Mouse (Mus musculus) testis, adult 2 months (tissue): ENCODE data around the gene Ggn. TPM values are rescaled to one million over a fixed set of nuclear protein-coding genes. Genes with fewer than 3 reads are reported as not detected.

Experiments used
- H3K27ac ChIP-seq: fragments of 200-500 bp; 2 replicates; pipeline ENCODE4 v1.5.1; 2012; ENCODE audit warnings: low read depth, low read length; ENCODE audit not compliant: control insufficient read depth, insufficient read depth
- H3K27me3 ChIP-seq: fragments of 200-500 bp; 2 replicates; pipeline ENCODE4 v1.6.1; 2012; ENCODE audit warnings: mild to moderate bottlenecking, low read length, moderate library complexity; ENCODE audit not compliant: control insufficient read depth, insufficient read depth
- H3K36me3 ChIP-seq: fragments of 200-500 bp; 2 replicates; pipeline ENCODE4 v1.6.1; 2012; ENCODE audit warnings: mild to moderate bottlenecking, low read length; ENCODE audit not compliant: control insufficient read depth, insufficient read depth
- H3K4me1 ChIP-seq: fragments of 200-500 bp; 2 replicates; pipeline ENCODE4 v1.6.1; 2012; ENCODE audit warnings: low read length; ENCODE audit not compliant: control insufficient read depth, insufficient read depth
- H3K4me3 ChIP-seq: fragments of 200-500 bp; 2 replicates; pipeline ENCODE4 v1.5.1; 2012; ENCODE audit warnings: low read depth, mild to moderate bottlenecking, low read length, moderate library complexity, mixed read lengths; ENCODE audit not compliant: control insufficient read depth
- CTCF ChIP-seq: fragments of 200-500 bp; IDR thresholded peaks from 2 replicates; pipeline ENCODE4 v1.5.1; 2012; ENCODE audit warnings: low read depth, mild to moderate bottlenecking, inconsistent platforms, low read length, moderate library complexity; ENCODE audit not compliant: control insufficient read depth, insufficient read depth, insufficient replicate concordance
- POLR2A ChIP-seq: fragments of 200-500 bp; IDR thresholded peaks from 2 replicates; pipeline ENCODE4 v1.6.1; 2012; ENCODE audit warnings: low read depth, mild to moderate bottlenecking, inconsistent platforms, low read length, moderate library complexity; ENCODE audit not compliant: control insufficient read depth
- polyA plus RNA-seq: library from polyadenylated mRNA; depleted of rRNA; stranded (reverse); fragments of >200 nt; gene quantifications from 2 replicates; pipeline ENCODE4 v1.2.3, GENCODE M21; 2012

The Ggn gene
- polyA plus RNA-seq, 1 experiment, result 506 TPM

DNA sequence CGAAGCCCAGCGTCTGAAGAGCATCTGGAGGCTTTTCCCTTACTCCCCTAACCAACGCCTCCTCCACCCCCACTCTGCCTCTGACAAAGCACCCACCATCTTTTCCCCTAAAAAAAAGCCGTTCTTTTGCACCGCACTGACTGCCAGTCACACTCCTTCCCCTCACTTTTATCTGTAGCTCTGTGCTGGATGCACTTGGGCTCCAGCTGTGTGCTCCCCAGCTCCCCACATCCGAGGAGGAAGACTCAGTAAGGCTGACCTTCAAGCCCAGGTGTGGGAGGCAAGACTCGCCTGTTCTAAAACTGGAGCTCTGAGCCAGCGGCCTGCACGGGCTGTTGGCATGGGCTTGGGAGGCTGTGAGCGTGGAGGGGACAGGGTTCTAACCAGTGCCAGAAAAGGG is 18.5 kb upstream of the Ggn start:
- peaks cover 12% of the 10 kb centered on the region for H3K4me1 ChIP-seq
- TF ChIP-seq CTCF (no peak), POLR2A (no peak)
- no peaks in the 10 kb centered on the region for H3K27me3 ChIP-seq
- H3K36me3 ChIP-seq, result peaks cover 1% of the 10 kb centered on the region; the same call in 1 of the 2 replicates
- no peak overlapping the region for H3K4me3 ChIP-seq
- H3K27ac ChIP-seq, result no peak overlapping the region

DNA sequence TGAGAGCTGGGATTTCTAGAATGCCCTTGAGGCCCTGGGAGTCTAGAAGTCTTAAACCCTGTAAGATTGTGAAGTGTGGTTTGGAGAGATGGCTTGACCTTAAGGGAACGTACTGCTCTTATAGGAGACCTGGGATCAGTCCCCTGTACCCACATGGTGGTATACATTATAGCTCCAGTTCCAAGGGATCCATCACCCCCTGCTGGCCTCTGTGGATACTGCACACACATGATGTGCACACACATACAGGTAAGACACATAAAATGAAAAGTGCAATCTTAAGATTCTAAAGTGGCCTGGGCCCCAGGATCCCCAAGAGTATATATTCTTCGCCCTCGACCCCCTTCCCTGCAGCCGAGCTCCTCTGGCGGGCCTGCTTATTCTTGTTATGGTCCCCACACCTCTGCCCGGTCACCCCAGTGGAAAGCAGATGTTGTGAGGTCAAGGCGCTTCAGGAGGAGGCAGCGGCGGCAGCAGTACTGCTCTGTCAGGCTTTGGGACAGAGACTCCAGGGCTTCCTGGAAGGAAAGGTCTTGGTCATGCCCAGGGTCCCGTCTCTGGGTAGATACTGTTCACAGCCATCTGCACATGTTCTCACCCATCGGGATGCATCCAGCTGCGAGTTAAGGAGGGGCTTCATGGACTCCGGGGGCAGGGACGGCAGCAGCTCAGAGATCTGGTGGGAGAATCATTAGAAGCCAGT is 15.8 kb upstream of the Ggn start:
- peaks cover 1% of the 10 kb centered on the region; the same call in 1 of the 2 replicates for H3K36me3 ChIP-seq
- peak overlapping the region; percentile 39 for H3K4me3 ChIP-seq
- no peaks in the 10 kb centered on the region for H3K27me3 ChIP-seq
- H3K27ac ChIP-seq, result no peak overlapping the region
- peaks cover 16% of the 10 kb centered on the region for H3K4me1 ChIP-seq
- TF ChIP-seq POLR2A (no peak), CTCF (no peak)

DNA sequence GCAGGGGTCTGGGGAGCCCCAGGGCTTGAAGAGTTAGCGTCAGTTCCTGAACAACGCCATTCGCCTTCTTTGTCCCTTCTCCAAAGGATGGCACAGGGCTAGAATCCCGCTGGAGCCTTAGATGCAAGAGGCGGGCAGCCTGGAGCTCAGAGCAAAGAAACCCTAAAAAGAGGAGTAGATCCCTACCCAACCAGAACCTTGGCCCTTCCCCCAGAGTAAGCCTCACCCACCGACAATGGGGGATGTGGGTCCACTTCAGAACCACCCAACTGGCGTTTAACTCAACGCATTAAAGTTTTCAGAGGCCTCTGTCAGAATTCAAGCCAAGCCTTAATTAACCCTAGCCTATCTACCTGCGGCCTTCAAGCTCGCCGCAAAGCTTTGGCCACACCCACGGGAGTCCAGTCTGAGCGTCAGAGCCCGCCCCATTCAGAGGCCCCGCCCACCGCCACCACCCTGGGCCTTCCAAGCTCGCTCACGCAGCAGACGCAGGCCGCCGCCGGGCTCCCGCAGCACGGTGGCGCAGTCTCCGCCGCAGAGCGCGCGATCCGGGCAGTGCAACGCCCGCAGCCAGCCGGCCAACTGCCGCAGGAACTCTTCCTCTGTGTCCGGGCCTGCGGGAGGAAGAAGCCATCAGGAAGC is 14.7 kb upstream of the Ggn start:
- no peaks in the 10 kb centered on the region for H3K27me3 ChIP-seq

DNA sequence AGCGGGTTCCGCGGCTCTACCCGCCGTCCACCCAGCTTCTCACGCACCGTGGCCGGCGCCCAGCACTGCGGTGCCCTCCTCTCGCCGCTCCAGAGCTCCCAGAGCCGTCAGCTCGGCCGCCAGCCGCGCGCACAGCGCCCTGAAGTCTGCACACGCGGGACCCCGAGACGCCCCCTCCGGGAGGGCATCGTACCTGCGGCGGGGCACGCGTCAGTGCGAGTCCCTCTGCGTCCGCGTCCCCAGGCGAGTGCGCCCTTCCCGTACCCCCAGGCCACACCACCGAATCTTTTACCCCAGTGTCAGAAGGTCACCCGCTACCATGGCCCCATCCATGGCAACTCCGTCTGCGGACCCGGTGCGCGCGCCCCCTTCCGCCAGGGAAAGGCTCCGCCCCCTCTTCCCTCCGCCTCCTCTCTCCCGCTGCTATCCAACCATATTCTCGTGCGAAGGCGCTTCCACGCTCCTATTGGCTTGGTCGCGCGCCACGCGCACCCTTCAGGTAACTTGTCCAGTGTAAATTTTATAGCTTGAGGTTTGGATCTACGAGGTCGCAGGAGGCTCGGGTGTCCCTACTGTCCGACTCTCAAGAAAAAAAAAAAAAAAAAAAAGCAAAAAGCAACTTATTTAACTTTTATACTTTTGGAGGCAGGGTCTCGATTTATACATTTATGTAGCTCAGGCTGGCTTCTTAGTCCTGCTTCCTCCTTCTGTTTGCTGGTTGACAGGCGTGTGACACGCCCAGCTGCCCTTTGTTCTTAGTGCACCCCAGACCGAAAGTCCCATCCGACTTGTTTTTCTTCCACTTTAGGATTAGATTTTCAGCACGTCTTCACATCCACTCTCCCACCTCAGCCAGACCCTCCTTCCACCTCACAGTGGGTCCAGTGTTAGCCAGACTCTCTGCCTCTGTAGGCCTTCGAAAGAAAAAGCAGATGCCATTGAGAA is 13.9 kb upstream of the Ggn start, which contains the start of gene Fam98c:
Gene Fam98c, minus strand, starts transcription at position 397 of the 945 bp plus-strand sequence.
- H3K36me3 ChIP-seq, result peaks cover 1% of the 10 kb centered on the region; the same call in 1 of the 2 replicates
- peak within 1 kb of the TSS; percentile 92 for H3K27ac ChIP-seq
- H3K4me1 ChIP-seq, result peaks cover 16% of the 10 kb centered on the region
- 0 out of 2 replicates have a peak, but pooled peaks have one; percentile 11 for TF ChIP-seq CTCF
- peak; percentile 3; the same call in 1 of the 2 replicates for TF ChIP-seq POLR2A
- no peaks in the 10 kb centered on the region for H3K27me3 ChIP-seq
- peak within 1 kb of the TSS; percentile 91 for H3K4me3 ChIP-seq

More for the DNA sequence above, 14.7 kb upstream of the Ggn start:
- peak overlapping the region; percentile 91 for H3K4me3 ChIP-seq
- H3K36me3 ChIP-seq, result peaks cover 1% of the 10 kb centered on the region; the same call in 1 of the 2 replicates
- TF ChIP-seq CTCF (no peak), POLR2A (peak; percentile 56)
- peaks cover 16% of the 10 kb centered on the region for H3K4me1 ChIP-seq
- H3K27ac ChIP-seq, result peak overlapping the region; percentile 92

DNA sequence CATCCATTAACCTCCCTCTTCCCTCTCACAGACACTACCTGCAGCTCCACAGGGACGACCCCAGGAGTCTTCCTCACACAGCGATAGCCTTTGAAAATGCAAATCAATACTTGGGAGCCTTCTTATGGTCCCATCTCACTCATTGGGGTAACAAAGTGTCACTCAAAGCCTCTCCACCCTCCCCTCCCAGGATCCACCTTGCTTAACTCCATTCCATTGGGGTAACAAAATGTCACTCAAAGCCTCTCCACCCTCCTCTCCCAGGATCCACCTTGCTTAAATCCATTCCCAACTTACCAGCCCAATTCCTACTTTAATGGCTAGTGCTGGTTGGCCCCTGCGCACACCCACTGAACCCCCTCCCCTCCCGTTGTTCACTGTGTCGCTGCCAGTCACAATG is 11.7 kb upstream of the Ggn start:
- Histone ChIP-seq H3K4me1 (peaks cover 20% of the 10 kb centered on the region), H3K27me3 (no peaks in the 10 kb centered on the region), H3K4me3 (no peak overlapping the region), H3K27ac (no peak overlapping the region), H3K36me3 (peaks cover 1% of the 10 kb centered on the region; the same call in 1 of the 2 replicates)
- TF ChIP-seq POLR2A (no peak), CTCF (no peak)

DNA sequence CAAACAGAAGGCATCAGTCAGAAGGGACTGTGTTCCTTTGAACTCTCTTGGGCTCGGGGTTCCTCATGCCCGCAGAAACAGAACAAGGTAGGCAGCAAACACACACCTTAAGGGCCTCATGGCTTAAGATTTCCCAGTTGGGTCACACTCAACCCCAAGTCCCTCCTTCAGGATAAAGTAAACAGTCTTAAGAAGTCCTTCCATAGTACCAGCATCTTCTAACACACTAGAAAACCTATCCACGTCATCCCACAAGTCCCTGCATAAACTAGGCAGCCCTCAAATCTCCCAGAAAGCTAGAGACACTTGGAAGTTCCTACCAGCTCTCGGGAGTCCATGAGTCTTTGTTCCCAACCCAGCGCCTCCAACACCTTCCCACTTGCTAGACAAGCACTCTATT is 7.7 kb upstream of the Ggn start:
- TF ChIP-seq POLR2A (no peak), CTCF (no peak)
- Histone ChIP-seq H3K27me3 (no peaks in the 10 kb centered on the region), H3K27ac (no peak overlapping the region), H3K36me3 (no peaks in the 10 kb centered on the region), H3K4me3 (no peak overlapping the region), H3K4me1 (peaks cover 4% of the 10 kb centered on the region)
